Mouse (Mus musculus): Measurements from ENCODE around the gene Cchcr1.
A peak's percentile ranks its signal among the peaks of the same experiment; 100 is the strongest.

Gene Cchcr1

GRCm38 (mm10) chr17:35514756-35515155 is 2.1 kb upstream of the Cchcr1 start:
- no peak for DNase-seq (ENCODE audit: low read depth, low spot score)

- no peak for DNase-seq (ENCODE audit: low read depth, low spot score)
Measured at GRCm38 (mm10) chr17:35515911-35516640, 824 bp upstream of the Cchcr1 start.

GRCm38 (mm10) chr17:35517526-35517925 is 626 bp downstream of the Cchcr1 start:
- DNase-seq (ENCODE audit: low read depth, low spot score) = no peak

GRCm38 (mm10) chr17:35524354-35524753 is 7.5 kb downstream of the Cchcr1 start:
- no peak for DNase-seq (ENCODE audit: low read depth, low spot score)

GRCm38 (mm10) chr17:35526644-35527043 is 9.7 kb downstream of the Cchcr1 start:
- no peak for DNase-seq (ENCODE audit: low read depth, low spot score)

GRCm38 (mm10) chr17:35532360-35532759 is 15.5 kb downstream of the Cchcr1 start:
- DNase-seq (ENCODE audit: low read depth, low spot score) = no peak

DNA sequence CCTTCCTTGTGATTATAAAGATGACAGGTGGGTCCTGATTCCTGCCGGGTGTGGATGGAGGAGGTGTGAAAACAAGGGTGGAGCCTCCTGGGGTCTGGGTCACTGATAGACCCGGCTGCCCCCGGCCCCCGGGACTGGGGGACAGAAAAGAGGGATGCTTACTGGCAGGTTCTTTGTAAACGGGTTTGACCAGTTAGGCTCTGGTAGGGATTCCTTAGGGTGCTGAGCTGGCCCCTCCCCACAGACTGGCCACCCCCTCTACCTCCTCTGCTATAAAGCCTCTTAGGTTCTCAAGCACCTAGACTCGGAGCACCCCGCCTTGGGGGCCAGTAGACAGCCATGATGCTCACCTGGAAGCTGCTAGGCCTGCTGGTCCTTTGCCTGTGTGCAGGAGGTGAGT is 16.0 kb downstream of the Cchcr1 start, which contains the start of gene Psors1c2:
Gene Psors1c2 (plus strand): TSS at position 301 of the 400 bp plus-strand sequence.
- DNase-seq (ENCODE audit: low read depth, low spot score) = no peak

DNA sequence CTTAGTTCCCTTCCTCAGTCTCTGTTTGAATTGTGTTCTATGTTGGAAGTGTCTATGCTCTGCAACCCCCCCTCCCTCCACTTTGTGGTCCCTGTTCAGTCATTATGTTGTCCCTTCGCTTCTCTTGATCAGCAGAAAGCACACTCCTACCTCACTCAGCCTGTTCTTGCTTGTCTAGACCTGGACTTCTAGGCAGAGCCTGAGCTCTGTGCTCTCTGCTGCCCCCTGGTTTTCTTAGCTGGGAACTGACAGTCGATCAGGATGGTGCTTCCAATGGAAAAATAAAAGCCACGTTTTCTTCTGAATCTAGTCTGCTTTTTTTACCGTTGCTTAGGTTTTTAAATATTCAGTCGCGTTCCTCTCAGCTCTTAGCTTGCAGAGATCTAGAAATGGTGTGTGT is 17.4 kb downstream of the Cchcr1 start:
- DNase-seq (ENCODE audit: low read depth, low spot score) = peak; percentile 40

DNA sequence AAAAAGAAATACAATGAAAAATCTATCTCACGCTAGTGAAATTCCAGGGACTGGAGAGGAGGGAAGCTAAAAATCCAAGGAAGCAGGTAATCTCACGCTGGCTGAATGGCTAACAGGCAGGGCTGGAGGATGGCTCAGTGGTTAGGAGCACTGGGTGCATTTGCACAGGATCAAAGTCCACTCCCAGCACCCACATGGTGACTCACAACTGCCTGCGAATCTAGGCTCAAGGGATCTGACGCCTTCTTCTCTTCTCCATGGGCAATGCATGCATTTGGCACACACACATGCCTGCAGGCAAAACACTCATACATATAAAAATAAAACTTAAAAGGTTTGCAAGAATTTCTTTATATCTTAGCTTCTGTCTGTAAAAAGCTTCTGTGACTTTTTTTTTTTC is 20.5 kb downstream of the Cchcr1 start:
- DNase-seq (ENCODE audit: low read depth, low spot score) = no peak

GRCm38 (mm10) chr17:35538476-35538875 is 21.6 kb downstream of the Cchcr1 start:
- no peak for DNase-seq (ENCODE audit: low read depth, low spot score)

- no peak for DNase-seq (ENCODE audit: low read depth, low spot score)
Measured at GRCm38 (mm10) chr17:35539540-35539939, 22.6 kb downstream of the Cchcr1 start.

- DNase-seq (ENCODE audit: low read depth, low spot score) = no peak
Measured at GRCm38 (mm10) chr17:35542761-35543411, 26.0 kb downstream of the Cchcr1 start.

DNA sequence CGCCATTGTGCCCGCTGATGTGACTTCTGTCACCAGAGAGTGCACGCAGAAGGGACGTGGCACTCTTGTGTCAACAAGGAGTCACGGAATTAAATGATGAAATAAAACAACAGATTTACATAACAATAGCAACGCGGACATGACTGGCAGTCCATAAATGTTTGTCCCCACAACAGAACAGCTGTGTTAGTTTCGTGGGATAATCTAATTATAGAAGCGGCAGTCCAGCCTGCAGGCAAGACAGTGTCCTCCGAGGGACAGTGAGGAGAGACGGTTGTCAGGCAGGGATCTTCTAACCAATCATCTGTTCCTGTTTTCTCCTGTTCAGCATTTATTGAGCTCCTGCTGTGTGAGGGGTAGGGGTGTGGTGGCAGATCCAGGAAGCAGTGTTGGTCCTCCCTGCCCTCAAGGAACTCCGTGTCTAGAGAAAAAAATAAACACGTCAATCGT is 26.5 kb downstream of the Cchcr1 start:
- no peak for DNase-seq (ENCODE audit: low read depth, low spot score)

- no peak for DNase-seq (ENCODE audit: low read depth, low spot score)
Measured at GRCm38 (mm10) chr17:35544001-35544400, 27.1 kb downstream of the Cchcr1 start.

DNA sequence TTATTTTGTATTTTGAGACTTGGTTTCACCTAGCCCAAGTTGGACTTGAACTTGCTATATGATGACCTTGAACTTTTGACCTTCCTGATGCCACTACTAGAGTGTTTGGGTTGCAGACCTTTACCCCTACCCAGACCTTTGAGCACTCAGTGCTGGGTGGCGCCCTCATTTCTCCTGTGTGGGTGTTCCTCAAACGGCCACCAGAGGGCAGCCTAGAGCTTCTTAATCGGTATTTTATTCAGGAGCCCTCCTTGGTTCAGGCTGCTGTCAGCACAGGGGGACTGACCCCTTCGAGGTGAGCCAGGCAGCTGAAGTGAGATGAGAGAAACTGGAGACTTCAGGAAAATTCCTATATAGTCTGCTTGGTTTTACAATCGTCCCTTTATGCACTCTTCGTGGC is 27.8 kb downstream of the Cchcr1 start:
- no peak for DNase-seq (ENCODE audit: low read depth, low spot score)

- DNase-seq (ENCODE audit: low read depth, low spot score) = no peak
Measured at GRCm38 (mm10) chr17:35547465-35547864, 30.6 kb downstream of the Cchcr1 start.

DNA sequence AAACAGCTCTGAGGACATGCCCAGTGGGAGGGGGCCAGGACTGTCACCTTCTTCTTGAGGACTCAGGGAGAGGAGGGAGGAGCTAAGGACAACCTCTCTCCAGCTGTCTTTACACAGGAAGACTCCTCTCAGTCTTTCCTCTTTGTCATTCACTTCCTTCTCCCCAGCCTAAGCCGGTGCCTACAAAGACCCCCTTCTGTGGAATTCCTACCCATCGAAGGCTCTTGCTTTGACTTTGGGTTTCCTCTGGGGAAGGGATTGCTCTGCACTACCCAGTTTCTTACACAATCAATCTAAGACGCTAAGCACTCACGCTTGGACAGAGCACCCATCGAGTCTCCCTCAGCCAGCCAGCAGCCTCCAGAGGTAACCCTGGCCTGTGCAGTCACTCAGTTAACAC is 31.7 kb downstream of the Cchcr1 start:
- DNase-seq (ENCODE audit: low read depth, low spot score) = no peak

DNA sequence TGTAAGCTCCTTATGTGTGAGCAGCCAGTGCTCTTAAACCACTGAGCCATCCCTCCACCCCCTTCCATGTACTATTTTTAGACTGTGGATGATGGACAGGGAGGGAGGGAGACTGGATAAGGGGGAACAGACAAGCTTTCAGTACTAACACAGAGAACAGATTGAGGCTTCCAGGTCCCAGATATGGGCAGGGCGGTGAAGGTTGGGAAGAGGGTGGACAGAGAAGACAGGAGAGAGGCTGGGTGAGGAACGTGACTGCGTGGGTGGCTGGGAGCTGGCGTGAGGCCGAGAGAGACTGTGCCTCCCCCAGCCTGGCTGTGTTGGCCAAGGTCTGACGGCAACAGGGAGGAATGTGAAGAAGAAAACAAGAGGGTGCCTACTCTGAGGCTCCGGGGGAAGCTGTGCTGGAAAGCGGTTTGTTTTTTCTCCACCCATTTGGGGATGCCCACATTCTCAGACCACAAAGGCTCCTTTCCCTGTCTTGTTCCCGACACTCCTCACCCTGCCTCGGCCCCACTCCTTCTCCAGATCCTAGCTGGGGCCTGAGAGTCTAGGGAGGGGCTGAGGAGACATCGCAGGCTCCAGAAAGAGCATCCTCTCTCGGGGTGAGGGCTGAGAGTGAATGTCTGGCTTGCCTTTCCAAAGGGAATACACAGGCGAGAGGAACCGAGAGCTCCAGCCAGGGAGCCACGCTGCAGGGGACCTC is 32.7 kb downstream of the Cchcr1 start:
- no peak for DNase-seq (ENCODE audit: low read depth, low spot score)

DNA sequence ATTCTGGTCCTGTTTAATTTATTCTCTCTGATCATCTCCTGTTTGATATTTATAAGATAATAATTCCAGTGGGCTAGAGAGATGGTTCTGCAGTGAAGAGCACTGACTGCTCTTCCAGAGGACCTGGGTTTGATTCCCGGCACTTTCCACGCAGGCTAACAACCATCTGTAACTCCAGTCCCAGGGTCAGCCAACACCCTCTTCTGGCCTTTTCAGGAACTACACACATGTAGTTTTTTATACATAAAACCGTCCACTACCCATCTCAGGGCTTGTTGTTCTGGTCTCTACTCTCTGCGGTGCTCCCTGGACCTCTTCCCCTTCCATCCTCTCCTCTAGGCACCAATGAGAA is 33.2 kb downstream of the Cchcr1 start:
- no peak for DNase-seq (ENCODE audit: low read depth, low spot score)

- no peak for DNase-seq (ENCODE audit: low read depth, low spot score)
Measured at GRCm38 (mm10) chr17:35550871-35551270, 34.0 kb downstream of the Cchcr1 start.

DNA sequence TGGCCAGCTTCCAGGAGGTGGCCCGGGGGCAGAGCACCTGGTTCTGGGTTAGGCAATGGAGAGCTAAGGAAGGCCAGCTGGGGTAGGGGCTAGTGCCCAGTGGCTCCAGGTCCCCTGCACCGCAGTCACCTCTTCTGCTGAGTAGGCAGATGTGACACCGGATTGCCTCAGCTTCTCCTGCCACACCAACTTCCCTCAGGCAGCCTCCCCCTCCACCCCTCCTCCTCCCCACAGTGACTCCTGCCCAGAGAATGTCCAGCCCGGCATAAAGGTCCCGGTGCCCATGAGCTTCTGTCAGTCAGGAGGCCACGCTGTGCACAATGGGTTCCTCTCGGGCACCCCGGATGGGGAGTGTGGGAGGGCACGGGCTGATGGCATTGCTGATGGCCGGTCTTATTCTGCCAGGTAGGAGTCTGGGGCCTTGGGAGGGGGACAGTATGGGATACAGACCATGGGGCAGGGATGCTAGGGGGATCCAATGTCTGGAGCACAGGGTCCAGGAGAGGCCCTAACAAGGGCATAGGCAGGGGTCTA is 35.0 kb downstream of the Cchcr1 start, which contains the start of gene Cdsn:
Gene Cdsn (plus strand): TSS at position 248 of the 534 bp plus-strand sequence.
- DNase-seq (ENCODE audit: low read depth, low spot score) = no peak

DNA sequence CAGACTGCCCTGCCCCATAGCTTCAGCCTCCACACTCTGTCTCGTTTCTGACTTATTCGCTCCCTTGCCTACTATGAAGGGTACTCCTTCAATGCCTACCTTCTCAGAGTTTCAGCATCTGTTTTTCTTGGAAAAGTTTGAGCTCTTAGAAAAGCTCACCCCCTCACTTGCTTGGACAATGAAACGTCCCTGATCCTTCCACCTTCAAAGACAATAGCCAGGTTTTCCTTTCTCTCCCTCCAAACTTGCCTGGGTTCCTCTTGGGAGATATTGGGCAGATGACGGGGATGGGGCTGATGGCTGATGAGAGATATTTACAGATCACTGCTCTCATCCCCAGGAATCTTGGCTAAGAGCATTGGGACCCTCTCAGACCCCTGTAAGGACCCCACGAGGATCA is 37.4 kb downstream of the Cchcr1 start:
- DNase-seq (ENCODE audit: low read depth, low spot score) = no peak
